Mouse (Mus musculus) olfactory bulb, adult 2 months (tissue): Measurements from ENCODE around the gene Afmid.

Experiments used
- CTCF ChIP-seq: fragments of 200-500 bp; IDR thresholded peaks from 2 replicates; pipeline ENCODE4 v1.5.1; 2012; ENCODE audit warnings: low read depth, mild to moderate bottlenecking, low read length, moderate library complexity; ENCODE audit not compliant: insufficient read depth
- POLR2A ChIP-seq: fragments of 200-500 bp; IDR thresholded peaks from 2 replicates; pipeline ENCODE4 v1.6.1; 2012; ENCODE audit warnings: mild to moderate bottlenecking, low read depth, low read length, moderate library complexity; ENCODE audit not compliant: insufficient read depth

- TF ChIP-seq POLR2A (no peak), CTCF (no peak)
These were observed 15.2 kb downstream of the Afmid start for GRCm38 (mm10) chr11:117840910-117841309.
